Mouse (Mus musculus) spleen, postnatal 14 days (tissue): ENCODE results near the gene Sparcl1.
A peak's percentile ranks its signal among the peaks of the same experiment; 100 is the strongest.

Experiments used
- DNase-seq, 2 experiments: peaks; one replicate each; pipeline ENCODE4 v3.0.0; 2021 to 2022; ENCODE audit warnings: low spot score in 2 of 2

The Sparcl1 gene

DNA sequence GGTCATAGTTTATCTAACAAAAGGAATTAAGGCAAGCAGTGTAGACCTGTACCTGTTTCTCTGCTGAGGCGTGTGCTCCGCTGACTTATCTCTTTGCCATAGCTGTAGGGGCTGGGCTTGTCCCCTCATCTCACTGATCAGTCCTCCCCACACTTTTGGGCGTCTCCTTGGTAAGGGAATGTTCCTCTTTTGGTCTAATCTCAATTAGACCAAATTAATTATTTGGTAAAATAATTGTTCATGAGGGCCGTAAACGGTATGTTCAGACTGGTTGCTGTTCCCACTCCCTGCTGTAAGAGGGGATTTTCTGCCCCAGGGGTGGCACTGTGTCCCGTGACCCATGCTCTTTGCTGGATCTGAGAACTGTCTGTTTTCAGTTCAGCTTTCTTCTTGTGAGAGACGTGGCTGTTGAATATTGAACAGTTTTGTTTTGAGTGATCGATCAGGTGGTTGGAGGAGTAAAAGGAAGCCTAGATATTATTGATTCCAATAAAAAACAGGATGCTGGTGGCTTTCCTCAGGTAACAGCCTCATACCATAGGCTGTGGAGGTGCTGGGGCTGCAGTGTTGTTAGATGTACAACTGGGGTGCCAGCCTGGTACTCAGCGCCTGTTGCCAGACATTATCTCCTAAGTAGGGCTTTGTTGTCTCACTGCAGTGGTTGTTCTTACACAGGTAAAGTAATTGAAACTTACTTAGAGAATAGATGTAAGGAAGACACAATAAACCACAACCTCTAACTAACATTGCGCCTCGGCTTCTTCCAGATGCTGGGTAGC is 50.6 kb downstream of the Sparcl1 start:
- no peak for DNase-seq

DNA sequence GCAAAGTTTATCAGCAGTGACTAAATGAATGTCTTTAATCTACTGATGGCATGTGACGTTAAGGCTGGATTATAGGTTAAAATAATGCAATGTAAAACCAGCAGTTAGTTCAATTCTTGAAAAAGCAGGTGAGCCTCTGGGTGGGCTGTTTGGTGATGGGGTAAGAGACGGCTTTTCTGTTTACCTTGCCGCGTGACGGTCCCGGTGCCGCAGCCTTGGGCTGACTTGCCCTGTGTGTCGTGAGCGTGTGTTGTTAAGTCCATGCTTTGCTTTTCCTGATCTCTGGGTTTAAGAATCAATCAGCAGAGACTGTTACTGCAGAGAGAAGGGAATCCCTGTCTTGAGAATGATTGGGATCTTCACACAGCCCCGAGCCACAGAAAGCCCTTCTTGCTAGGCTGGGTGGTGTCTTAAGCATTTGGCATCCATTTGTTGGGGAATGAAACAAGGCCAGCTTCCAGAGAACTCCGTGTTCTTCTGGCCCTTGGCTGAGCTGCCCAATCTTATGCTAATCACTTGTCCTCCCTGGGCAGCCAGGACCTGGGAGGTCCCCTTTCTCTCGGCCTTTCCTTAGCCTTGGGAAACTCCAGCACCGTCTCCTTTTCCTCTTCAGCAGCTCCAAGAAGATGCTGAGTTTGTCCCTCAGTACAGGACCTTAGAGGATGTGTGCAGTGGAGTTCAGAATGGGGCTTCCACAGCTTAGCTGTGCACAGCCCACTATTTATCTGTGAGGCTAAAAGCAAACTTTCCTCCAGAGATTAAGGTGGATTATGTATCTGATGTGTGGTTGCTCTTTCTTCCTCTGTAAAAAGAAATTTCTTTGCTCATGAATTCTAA is 51.4 kb downstream of the Sparcl1 start:
- DNase-seq, result no peak

- DNase-seq, result no peak
Measured at GRCm38 (mm10) chr5:104060429-104060828, 53.1 kb downstream of the Sparcl1 start.

DNA sequence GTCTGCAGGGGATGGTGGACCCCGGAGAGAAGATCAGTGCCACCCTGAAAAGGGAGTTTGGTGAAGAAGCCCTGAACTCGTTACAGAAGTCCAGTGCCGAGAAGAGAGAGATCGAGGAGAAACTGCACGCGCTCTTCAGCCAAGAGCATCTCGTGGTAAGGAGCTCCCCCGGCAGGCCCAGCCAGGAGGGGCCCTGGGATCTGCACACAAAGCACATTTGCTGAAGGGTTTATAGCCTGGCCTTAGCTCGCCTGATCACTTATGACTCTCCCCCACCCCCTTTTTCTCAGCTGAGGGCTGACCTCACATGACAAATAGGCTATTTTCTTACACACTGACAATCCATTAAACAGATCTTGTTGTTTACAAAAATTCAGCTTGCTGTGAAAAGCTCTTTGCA is 53.9 kb downstream of the Sparcl1 start:
- no peak for DNase-seq

DNA sequence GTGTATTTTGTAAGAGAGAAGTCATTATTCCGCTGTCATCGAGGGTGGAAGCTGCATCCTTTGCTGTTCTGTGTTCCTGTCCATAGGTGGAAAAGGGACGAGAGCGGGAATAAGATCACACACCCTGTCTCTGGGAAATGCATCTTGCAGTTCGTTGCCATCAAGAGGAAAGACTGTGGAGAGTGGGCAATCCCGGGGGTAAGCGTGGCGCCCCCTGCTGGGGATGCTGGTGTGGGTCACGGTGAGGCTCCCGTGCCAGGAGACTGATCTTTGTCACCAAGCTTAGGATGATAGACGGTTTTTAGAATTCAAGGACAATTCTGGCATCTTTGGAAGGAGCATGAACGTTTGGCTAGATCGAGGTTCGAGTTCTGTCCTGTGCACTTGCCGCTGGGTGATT is 55.5 kb downstream of the Sparcl1 start:
- DNase-seq, result peak; percentile 30 to 58

DNA sequence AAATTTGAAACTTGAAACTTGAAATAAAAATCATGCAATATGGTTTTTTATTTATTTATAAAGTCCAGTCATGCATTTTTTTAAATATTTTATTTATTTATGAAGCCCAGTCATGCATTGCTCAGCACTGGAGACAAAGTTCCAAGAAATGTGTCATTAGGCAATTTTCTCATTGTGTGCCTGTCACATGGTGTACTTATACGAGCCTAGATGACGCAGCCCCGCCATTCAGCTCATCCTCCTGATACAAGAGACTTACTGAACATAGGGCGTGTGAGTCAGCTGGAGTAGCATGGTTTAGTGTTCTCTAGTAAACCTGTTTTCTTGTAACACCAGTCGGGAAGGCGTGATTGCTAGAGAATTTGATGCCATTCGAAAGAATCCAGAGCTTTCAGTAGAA is 57.2 kb downstream of the Sparcl1 start:
- no peak for DNase-seq

DNA sequence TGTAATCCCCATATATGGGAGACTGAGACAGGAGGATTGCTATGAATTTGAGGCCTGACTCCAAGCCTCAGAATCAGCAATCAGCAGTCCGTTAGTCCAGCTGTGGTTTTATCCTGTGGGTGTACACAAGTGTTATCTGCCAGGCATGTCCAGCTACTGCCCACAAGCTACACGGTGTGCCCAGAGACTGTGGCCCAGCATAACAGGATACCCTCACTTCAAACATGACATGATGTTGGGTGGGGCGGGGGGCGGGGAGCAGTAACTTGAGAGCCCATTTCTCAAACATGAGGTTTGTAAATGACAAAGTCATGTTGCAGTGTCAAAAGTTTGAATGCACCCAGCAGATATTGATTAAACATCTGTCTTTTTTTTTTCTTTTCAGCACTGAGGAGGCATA is 57.7 kb downstream of the Sparcl1 start:
- DNase-seq, result no peak

- DNase-seq, result no peak
Measured at GRCm38 (mm10) chr5:104054938-104055337, 58.6 kb downstream of the Sparcl1 start.

DNA sequence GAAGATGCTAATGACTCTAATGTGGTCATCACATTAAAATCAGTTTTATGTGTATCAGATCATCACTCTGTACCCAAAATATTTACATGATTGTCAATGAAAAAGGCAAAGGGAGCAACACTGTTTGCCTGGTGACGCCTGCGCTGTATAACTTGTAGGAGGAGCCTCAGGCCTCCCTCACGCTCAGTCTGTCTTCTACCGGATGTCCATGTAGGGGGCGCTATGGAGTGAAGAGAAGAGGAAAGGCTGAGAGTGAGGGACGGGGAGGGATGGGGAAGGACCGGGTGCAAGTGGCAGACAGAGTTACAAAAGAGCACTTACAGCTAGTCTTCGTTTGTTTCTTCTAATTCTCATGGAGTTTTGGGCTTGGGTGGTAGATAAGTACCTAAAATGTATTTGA is 60.6 kb downstream of the Sparcl1 start:
- DNase-seq, result peak in 1 of 2 experiments; percentile 36

GRCm38 (mm10) chr5:104048139-104048538 is 65.4 kb downstream of the Sparcl1 start:
- DNase-seq, result no peak

DNA sequence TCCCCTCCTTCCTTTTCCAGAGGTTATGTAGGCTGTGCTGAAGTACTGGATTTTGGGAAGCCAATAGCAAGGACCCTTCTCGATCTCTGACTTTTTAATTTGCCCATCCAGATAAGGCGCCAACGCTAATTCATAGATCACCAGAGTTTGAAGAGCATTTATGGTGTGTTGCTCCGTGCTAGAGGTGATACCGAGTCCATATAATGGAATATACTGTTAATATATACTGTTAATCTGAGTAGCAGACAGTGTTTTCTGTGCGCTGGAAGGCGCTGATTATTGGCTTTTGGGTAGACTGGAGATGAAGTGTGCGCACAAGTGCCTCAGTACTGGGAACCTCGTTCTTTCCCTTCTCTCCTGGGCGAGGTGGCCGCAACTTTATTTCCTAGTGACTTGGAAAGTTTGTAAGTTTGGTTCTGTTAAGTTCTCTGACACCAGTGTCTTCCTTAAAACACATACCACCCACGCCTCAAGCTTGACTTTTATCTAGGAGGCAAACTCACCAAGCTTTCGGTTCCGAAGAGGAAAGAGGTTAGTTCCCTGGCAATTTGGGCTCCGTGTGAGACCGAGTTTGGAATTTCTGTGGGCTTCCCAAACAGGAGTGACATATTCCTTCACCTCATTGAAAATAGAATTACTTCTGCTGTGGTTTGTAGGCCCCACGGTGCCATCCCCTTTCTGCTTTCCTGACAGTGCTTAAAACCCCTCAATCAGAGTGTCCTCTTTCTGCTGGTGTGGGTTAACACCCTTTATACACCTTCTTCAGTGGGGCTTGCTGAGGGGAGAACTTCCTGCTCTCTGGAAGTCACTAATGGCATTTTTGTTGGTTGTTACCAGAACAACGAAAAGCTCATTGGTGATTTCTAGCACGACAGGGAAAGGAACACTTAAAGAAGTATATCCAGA is 66.1 kb downstream of the Sparcl1 start:
- DNase-seq, result no peak

DNA sequence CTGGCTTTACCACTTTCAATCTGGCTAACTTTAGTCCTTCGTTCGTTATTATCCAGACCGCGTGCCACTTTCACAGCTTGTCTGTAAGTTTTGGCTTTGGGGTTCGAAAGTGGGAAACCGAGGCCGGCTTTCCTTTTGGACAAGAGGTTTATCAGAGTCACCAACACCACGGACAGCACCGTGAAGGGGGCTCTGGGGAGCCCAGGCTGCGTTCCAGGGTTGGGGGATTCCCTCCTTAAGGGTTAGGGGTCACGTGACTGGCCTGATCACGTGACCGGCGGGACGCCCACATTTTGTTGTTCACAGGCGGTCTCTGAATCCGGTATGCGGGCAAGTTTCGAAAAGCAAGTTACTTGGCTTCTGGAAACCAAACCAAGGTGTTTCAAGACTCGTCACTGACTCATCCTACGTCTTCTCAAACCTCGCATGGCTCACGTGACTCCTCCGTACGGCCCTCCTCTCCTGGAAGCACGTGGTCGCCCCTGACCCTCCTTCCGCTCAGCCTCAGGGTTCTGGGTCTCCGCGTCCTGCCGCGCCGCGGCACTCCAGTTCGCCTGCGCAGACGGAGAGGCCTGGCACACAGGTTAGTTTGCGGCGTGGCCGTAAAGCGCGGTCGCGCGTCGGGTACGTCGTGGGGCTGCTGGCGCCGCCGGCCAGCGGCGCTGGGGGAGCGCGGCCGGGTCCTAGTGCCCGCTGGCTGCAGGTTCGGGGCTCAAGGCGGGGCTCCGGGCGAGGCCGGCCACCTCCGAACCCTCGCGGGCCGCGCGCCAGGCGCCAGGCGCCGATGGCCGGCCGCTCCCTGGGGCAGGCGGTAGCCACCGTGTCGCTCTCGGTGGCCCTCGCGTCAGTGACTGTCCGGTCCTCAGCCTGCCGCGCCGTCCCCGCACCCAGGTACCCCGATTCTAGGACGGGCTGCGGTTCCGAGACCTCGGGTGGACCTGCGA is 67.0 kb downstream of the Sparcl1 start, which contains the start of gene Nudt9:
Gene Nudt9, plus strand, starts transcription at position 51 of the 944 bp plus-strand sequence.
- DNase-seq, result peak; percentile 91 to 94

DNA sequence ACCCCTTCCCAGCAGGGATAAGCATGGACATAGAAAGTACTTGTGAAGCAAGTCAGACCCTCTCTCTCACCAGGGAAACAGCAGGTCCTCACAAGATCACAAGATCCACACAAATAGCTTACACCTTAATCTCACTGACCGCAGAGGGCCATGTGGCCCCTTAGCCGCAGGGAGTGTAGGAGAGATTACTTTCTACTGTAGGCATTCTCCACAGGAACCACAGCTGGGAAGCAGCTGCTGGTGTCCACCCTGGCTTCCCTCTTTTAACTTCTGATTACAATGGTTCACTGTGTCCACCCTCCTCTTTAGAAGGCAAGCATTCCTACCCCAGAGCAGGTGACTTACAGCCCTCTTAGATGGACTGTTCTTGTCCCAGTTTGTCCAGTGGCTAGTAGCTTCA is 69.8 kb downstream of the Sparcl1 start:
- DNase-seq, result no peak

DNA sequence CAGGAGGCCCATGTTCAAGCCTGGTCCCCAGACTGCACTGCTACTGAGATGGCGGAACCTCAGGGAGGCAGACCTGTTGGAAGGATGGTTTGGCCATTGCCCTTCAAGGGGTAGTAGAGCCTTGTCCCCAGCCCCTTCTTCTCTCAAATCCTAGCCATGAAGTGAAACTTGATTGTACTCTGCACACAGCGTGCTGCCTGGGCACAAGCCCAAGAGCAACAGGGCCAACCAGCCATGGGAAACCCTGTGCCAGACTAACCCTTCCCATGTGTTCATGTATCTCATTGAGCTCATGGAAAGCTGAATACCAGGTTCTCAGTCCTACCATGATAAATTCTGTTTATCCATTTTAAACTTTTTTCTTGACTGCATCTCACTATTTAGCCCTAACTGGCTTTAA is 70.6 kb downstream of the Sparcl1 start:
- DNase-seq, result no peak

DNA sequence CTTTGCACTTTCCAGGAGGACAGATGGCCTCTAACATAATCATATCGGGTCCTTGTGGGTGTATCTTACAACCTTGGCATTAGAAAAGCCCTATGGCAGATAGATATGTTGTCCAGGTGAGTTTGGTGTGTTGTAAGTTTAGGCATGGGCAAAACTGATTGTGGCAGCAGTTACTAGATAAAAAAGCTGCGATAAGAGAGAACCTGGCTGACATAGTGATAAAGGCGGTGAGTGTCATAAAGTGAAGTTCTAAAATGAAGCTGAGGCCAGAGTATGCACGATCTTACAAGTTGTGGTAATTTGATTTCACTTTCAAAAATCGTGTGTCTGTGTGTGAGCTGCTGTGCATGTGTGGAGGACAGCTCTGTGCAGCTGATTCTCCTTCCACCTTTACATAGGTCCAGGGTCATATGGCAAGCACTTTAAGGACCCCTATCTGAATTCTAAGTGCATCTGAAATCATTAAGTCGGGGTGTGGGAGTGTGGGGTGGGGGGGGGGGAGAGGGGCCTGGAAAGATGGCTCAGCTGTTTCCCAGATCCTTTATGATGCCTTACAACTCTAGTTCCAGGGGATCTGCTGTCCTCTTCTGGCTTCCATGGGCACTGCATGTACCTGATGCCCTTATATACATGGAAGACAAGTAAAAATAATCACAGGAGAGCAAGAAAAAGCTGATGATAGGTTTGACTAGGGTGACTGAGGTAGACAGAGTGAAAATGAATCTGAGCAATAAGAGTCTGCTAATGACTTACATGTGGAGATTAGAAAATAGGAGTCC is 74.2 kb downstream of the Sparcl1 start:
- DNase-seq, result no peak

- DNase-seq, result no peak
Measured at GRCm38 (mm10) chr5:104036686-104037085, 76.8 kb downstream of the Sparcl1 start.

- DNase-seq, result no peak
Measured at GRCm38 (mm10) chr5:104035824-104036223, 77.7 kb downstream of the Sparcl1 start.

DNA sequence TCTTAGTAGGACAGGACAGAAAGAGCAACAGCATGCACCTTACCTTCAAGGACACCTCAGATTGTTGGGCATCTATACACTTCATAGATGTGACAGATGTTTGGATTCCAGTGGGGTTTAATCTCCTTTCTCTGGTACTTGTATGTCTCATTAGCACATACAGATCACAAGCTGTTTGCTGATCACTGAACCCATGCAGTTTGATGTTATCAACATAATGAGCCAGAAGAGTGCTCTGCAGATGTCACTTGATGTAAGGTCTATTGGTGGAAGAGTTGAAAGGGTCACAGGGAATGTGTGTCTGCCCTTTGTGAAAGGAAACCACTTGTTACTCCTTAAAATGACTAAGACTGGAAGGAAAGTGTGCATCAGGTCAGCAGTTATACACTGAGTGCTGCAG is 78.5 kb downstream of the Sparcl1 start:
- no peak for DNase-seq

DNA sequence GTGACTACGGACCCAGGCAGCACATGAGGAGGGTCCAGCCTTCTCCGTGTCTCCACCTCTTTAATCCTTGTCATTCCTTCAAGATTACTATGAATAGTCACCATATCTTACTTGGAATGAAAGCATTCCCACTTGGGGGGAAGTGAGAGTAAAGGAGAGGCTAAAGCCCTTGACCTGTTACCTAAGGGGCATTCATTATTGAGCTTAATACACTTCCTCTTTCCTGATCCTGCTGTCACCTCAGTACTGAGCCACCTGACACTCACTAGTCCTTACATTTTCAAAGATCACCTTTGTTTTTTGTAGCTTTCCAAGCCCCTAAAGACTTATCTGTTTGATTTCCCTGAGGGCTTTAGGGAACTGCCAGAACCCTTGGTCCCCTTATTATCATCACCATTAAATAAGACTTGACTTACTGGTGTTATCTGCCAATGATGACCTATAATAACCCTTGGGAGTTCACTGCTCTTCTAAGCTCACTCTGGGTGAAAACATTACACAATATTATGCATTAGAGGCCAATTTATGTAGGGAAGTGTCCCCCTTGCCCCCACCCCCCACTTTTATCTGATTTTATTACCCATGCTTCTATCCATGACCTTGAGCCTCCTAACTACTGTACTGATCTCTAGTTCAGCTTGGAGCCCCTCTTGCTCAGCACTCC is 81.0 kb downstream of the Sparcl1 start:
- no peak for DNase-seq
